Mouse (Mus musculus): ENCODE measurements around the gene Gmip.

DNA sequence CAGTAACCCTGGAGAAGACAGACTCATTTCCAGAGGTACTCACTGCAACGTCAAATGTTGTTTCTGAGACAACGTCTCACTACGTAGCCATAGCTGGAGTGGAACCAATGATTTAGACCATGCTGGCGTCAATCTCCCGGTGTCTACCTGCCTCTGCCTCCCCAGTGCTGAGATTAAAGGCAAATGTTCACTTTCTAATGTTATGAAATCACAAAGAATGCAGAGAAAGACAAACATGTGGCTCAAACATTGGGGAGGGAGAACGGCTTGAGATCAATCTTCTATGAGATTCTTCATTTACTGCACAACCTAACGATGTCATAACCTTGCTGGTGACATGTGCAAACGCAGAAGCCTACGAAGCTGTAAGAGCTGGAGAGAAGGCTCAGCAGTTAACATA lies 37.3 kb upstream of the Gmip start:
- TF ChIP-seq CTCF (IDR thresholded peaks at IDR 0.05; ENCODE audit: extremely low read depth, insufficient read length, insufficient replicate concordance, low read depth, low read length) (no peak), POLR2A (IDR thresholded peaks at IDR 0.05; ENCODE audit: low read depth, low read length) (no peak)
